ENCODE assay signal across 19 mouse cellular contexts in the genomic region with DNA sequence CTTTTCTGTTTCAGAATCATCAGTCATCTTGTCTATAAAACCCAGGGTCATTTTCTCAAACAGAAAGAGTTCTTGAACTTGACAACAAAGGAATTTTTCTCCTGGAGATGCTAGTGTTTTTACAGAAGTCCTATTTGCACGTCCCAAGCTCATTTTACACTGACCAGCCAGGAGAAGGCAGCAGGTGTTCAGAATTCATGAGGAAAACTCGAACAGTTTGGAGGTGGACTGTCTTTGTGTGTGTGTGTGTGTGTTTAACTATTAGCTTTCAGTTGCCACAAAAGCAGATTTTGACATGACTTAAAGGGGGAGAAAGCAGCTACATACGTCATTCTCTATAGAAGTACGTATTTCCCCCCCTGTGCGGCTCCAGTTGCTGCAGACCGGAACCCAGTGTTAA. TPM values are rescaled to one million over a fixed set of nuclear protein-coding genes. Genes with fewer than 3 reads are reported as not detected.
DNase-seq lines count a peak whose midpoint lies in the region; ATAC-seq and TF ChIP-seq lines count a peak whose summit lies in the region.
"Had no signal": no experiment of that assay in that cellular context is flagged by ENCODE, and none has a peak within 500 bp of the region (broad histone marks: within the 10 kb centered on the region; RNA-seq: fewer than 3 reads in every experiment).

No protein-coding gene starts in this region.

- H3K9ac ChIP-seq in intestine, postnatal 0 days (ENCODE audit: low read depth, low read length) = no peak overlapping the region
- no peak overlapping the region for H3K9ac ChIP-seq in intestine, embryonic 15.5 days
- no peak overlapping the region for H3K9ac ChIP-seq in lung, embryonic 15.5 days
- H3K9ac ChIP-seq: hindbrain, embryonic 13.5 days; liver, postnatal 0 days; midbrain, embryonic 12.5 days; neural tube, embryonic 13.5 days had no signal

- no peak for ATAC-seq in intestine, postnatal 0 days
- ATAC-seq in intestine, embryonic 15.5 days = no peak
- no peak for ATAC-seq in lung, embryonic 15.5 days (ENCODE audit: borderline replicate concordance, extremely low read depth, low FRiP score, low TSS enrichment)
- peak; percentile 25; the same call in 1 of the 2 replicates for ATAC-seq in megakaryocyte, adult 5-6 weeks (ENCODE audit: poor library complexity, severe bottlenecking)
- ATAC-seq: liver, postnatal 0 days; Patski had no signal

- H3K4me1 ChIP-seq in intestine, postnatal 0 days (replicated peaks; ENCODE audit: control insufficient read depth, insufficient read depth, low read length) = no peaks in the 10 kb centered on the region
- 0 out of 2 replicates have a peak, but pooled peaks cover 2% of the 10 kb centered on the region for H3K4me1 ChIP-seq in intestine, embryonic 15.5 days (replicated peaks)
- peaks cover 42% of the 10 kb centered on the region for H3K4me1 ChIP-seq in lung, embryonic 15.5 days
- H3K4me1 ChIP-seq in limb, embryonic 10.5 days = peaks cover 28% of the 10 kb centered on the region
- H3K4me1 ChIP-seq: hindbrain, embryonic 13.5 days; midbrain, embryonic 12.5 days had no signal

- H3K9me3 ChIP-seq in intestine, postnatal 0 days (ENCODE audit: control insufficient read depth) = no peaks in the 10 kb centered on the region
- H3K9me3 ChIP-seq in intestine, embryonic 15.5 days = no peaks in the 10 kb centered on the region
- no peaks in the 10 kb centered on the region for H3K9me3 ChIP-seq in lung, embryonic 15.5 days
- no peaks in the 10 kb centered on the region for H3K9me3 ChIP-seq in limb, embryonic 10.5 days (replicated peaks)
- H3K9me3 ChIP-seq: hindbrain, embryonic 13.5 days; midbrain, embryonic 12.5 days; neural tube, embryonic 13.5 days had no signal

- 58% methylated on average over 6 of the region's 6 CpGs for WGBS in intestine, postnatal 0 days
- WGBS in intestine, embryonic 15.5 days = 59% methylated on average over 6 of the region's 6 CpGs
- 46% methylated on average over 6 of the region's 6 CpGs for WGBS in lung, embryonic 15.5 days
- WGBS in limb, embryonic 10.5 days = 83% methylated on average over 6 of the region's 6 CpGs

- H3K27me3 ChIP-seq in intestine, postnatal 0 days (replicated peaks; ENCODE audit: control insufficient read depth, insufficient read depth, low read length) = no peaks in the 10 kb centered on the region
- no peaks in the 10 kb centered on the region for H3K27me3 ChIP-seq in intestine, embryonic 15.5 days (replicated peaks)
- no peaks in the 10 kb centered on the region for H3K27me3 ChIP-seq in lung, embryonic 15.5 days
- H3K27me3 ChIP-seq in limb, embryonic 10.5 days (ENCODE audit: low read depth, poor library complexity, severe bottlenecking) = no peaks in the 10 kb centered on the region
- H3K27me3 ChIP-seq: midbrain, embryonic 12.5 days; neural tube, embryonic 13.5 days; Patski had no signal

- H3K4me3 ChIP-seq in intestine, postnatal 0 days (ENCODE audit: low read depth, low read length) = no peak overlapping the region
- H3K4me3 ChIP-seq in intestine, embryonic 15.5 days (replicated peaks) = no peak overlapping the region
- H3K4me3 ChIP-seq in lung, embryonic 15.5 days = no peak overlapping the region
- H3K4me3 ChIP-seq in limb, embryonic 10.5 days = no peak overlapping the region
- H3K4me3 ChIP-seq: hindbrain, embryonic 13.5 days; midbrain, embryonic 12.5 days; neural tube, embryonic 13.5 days had no signal

- H3K4me2 ChIP-seq in intestine, postnatal 0 days (replicated peaks; ENCODE audit: low read depth) = no peak overlapping the region
- H3K4me2 ChIP-seq in intestine, embryonic 15.5 days (replicated peaks) = no peak overlapping the region
- H3K4me2 ChIP-seq in lung, embryonic 15.5 days = peak overlapping the region; percentile 21; the same call in 1 of the 2 replicates
- H3K4me2 ChIP-seq: hindbrain, embryonic 13.5 days; midbrain, embryonic 12.5 days; neural tube, embryonic 13.5 days had no signal

- TF ChIP-seq CTCF in intestine, postnatal 0 days (IDR thresholded peaks at IDR 0.05; ENCODE audit: low read depth) = peak; percentile 49

- no peak overlapping the region for H3K27ac ChIP-seq in intestine, postnatal 0 days (ENCODE audit: low read depth, low read length)
- no peak overlapping the region for H3K27ac ChIP-seq in intestine, embryonic 15.5 days
- H3K27ac ChIP-seq in lung, embryonic 15.5 days = no peak overlapping the region
- peak overlapping the region; percentile 44; the same call in 1 of the 2 replicates for H3K27ac ChIP-seq in limb, embryonic 10.5 days
- H3K27ac ChIP-seq: hindbrain, embryonic 13.5 days; midbrain, embryonic 12.5 days had no signal

- no peak for DNase-seq in lung, postnatal 4 days
- no peak for DNase-seq in limb, embryonic 10.5 days (ENCODE audit: low spot score)
- DNase-seq in urinary bladder, postnatal 36 days (ENCODE audit: low spot score in 2 of 2) = no peak
- DNase-seq: adrenal gland, postnatal 10 days; cerebellum, adult 9-11 months; embryo, embryonic 11 days; gastrocnemius, postnatal 14 days; heart, postnatal 10 days; kidney, postnatal 4 days; liver, postnatal 0 days; thymus, postnatal 36 days had no signal

- no peaks in the 10 kb centered on the region for H3K36me3 ChIP-seq in intestine, postnatal 0 days (ENCODE audit: control insufficient read depth, insufficient read depth)
- H3K36me3 ChIP-seq in intestine, embryonic 15.5 days = no peaks in the 10 kb centered on the region
- no peaks in the 10 kb centered on the region for H3K36me3 ChIP-seq in lung, embryonic 15.5 days
- H3K36me3 ChIP-seq in limb, embryonic 10.5 days = no peaks in the 10 kb centered on the region
- H3K36me3 ChIP-seq: hindbrain, embryonic 13.5 days; midbrain, embryonic 12.5 days; neural tube, embryonic 13.5 days had no signal

RNA-seq across cellular contexts. Expression of gene 2010111I01Rik, which starts 20.6 kb away (rescaled TPM):
- polyA plus RNA-seq in intestine, postnatal 0 days (2015; fragmentation: Nextera tagmentation; extraction: Ambion mirVana) = 72.7 and 73.3 TPM in 2 replicates
- polyA plus RNA-seq in intestine, embryonic 15.5 days (2015; fragmentation: Nextera tagmentation; extraction: Ambion mirVana) = 93.5 and 96.3 TPM in 2 replicates
- polyA plus RNA-seq in lung, embryonic 15.5 days (2015; fragmentation: Nextera tagmentation; extraction: Ambion mirVana) = 129 and 133 TPM in 2 replicates
- polyA plus RNA-seq in limb, embryonic 10.5 days (2016; fragmentation: Nextera tagmentation; extraction: Ambion mirVana) = 107 and 122 TPM in 2 replicates
- 18.1 and 20.1 TPM in 2 replicates for total RNA-seq in megakaryocyte, adult 5-6 weeks (2015)
- 21.5 and 21.9 TPM in 2 replicates for total RNA-seq in megakaryocyte, adult 5-6 weeks (2017)

RNA-seq across cellular contexts. Expression of gene Fbp1, which starts 56.0 kb away (rescaled TPM):
- 529 and 593 TPM in 2 replicates for polyA plus RNA-seq in intestine, postnatal 0 days (2015; fragmentation: Nextera tagmentation; extraction: Ambion mirVana)
- polyA plus RNA-seq in intestine, embryonic 15.5 days (2015; fragmentation: Nextera tagmentation; extraction: Ambion mirVana) = 2.2 and 4.0 TPM in 2 replicates
- 1.1 and 3.7 TPM in 2 replicates for polyA plus RNA-seq in lung, embryonic 15.5 days (2015; fragmentation: Nextera tagmentation; extraction: Ambion mirVana)
- not detected in 2 replicates for polyA plus RNA-seq in limb, embryonic 10.5 days (2016; fragmentation: Nextera tagmentation; extraction: Ambion mirVana)
- 0.20 and 2.7 TPM in 2 replicates for total RNA-seq in megakaryocyte, adult 5-6 weeks (2015)
- total RNA-seq in megakaryocyte, adult 5-6 weeks (2017) = 0.70 TPM in 1 of 2 replicates, not detected in the other
- total RNA-seq: gastrocnemius, postnatal 14 days; heart, postnatal 10 days had no signal
- polyA plus RNA-seq: midbrain, embryonic 12.5 days; Patski had no signal

Comparison
In these comparisons a context has a peak if more than half of its experiments do, and no peak if none do; other contexts are left out.
1. RNA of gene Fbp1, which starts 56.0 kb away (polyA plus RNA-seq): 529 to 593 TPM in intestine, postnatal 0 days; 1.1 to 3.7 TPM in lung, embryonic 15.5 days, 2.2 to 4.0 TPM in intestine, embryonic 15.5 days and not detected in limb, embryonic 10.5 days; every median in the first group is over 100 times any median in the second.